Mouse (Mus musculus) T-helper 1 cell (primary cell): ENCODE measurements around the gene Cox10.

Experiments used
- in situ Hi-C: fragments of 300-600 bp; cut with MboI, MseI; formaldehyde crosslinking; loops from one replicate; pipeline ENCODE4 v1.15.1; 2025; ENCODE audit warnings: high pct_unique_total_duplicates

Gene Cox10

GRCm38 (mm10) chr11:64047432-64047831 lies 31.8 kb downstream of the Cox10 start:
- in situ Hi-C loops, result no loop called here

- in situ Hi-C loops, result no loop called here
Observed at GRCm38 (mm10) chr11:64045041-64045440, 34.2 kb downstream of the Cox10 start.

- in situ Hi-C loops, result no loop called here
Observed at GRCm38 (mm10) chr11:64044024-64044423, 35.2 kb downstream of the Cox10 start.

DNA sequence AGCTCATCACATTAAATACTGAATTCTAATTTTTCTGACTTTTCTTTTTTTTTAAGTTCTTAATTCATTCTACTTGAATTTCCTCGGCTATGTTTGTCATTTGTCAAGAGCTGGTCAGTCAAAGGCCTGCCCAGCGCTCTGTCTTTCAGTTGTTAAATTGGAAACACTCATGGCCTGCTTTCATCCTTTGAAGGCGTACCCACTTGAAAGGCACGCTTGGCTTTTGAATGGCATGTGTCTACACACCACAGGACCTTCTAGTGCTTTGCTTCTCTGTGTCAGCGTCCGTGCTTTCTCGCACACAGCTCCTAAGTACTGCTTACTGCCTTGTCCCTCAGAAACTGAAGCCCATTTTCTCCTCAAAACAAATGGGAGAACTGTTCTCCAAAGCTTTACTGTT lies 38.0 kb downstream of the Cox10 start:
- in situ Hi-C loops, result no loop called here

DNA sequence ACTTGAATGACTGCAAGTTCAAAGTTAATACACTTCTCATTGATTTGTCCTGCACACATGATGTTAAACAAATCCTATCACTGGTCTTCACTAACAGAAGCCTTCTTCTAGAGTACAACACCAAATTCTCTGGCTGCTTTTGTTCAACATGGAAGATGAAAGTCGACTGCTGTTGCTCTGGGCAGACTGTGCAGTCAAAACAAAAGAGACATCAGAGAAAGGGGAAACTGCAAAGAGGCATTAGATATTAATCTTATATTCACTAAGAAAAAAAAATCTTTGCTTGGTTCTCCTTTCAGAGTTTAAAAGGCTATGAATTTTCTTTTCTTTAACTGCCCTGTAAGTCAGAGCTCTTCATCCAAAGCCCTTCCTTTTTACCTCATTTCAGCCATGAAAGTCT lies 39.7 kb downstream of the Cox10 start:
- in situ Hi-C loops, result no loop called here

- in situ Hi-C loops, result no loop called here
Observed at GRCm38 (mm10) chr11:64037471-64038125, 41.7 kb downstream of the Cox10 start.

- in situ Hi-C loops, result no loop called here
Observed at GRCm38 (mm10) chr11:64036306-64036705, 43.0 kb downstream of the Cox10 start.

DNA sequence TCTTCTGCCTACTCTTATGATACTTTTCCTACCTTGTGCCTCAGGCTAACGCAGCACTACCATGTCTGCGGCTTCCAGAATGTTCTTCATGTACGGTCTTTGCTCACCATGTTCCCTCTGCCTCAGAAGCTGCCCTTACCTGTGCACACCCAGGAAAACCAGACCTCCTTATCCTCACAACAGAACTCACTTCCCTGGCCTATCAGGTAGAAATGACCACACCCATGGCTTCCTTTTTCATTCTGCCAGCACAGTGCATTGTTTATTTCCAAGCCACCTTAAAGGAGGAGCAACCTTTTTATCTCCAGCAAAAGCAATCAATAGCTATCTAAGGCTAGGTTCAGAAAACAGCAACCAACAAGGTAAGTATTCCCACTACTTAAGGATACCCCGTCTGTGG lies 43.6 kb downstream of the Cox10 start:
- in situ Hi-C loops, result no loop called here

DNA sequence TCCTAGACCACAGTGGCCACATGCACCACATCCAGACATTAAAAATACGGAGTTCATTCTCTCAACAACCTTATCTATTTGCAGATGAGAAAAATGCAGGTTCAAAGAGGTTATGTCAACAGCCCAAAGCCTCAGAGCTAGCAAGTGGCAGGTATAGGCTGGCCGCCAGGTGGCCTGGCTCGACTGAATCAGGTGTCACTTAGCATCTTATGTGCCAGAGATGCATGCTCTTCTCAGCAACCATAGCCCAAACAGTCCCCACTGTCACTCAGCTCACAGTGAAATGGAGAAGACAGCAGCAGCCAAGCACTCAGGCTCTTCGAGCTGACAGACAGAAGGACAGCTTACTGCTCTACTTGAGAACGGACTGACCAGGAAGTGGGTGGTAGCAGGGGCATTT lies 44.6 kb downstream of the Cox10 start:
- in situ Hi-C loops, result no loop called here

DNA sequence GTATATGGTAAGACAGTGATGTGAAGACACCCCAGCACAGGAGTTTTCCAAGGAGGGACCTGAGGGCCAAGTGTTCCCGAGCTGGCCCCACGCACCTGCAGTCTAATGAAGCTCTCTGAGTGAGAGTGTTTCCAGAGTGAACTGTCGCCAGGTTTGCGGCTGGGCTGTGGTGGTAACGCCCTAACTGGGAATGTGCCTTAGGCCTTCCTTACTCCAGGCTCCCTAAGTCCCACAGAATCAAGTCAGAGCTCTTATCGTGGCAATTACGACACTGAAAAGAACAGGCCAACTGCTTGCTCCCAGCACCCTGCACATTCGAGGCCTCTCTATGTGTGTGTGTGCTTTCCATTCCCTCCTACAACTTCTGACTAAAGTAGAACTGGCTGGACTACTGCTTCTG lies 51.8 kb downstream of the Cox10 start:
- in situ Hi-C loops, result no loop called here

DNA sequence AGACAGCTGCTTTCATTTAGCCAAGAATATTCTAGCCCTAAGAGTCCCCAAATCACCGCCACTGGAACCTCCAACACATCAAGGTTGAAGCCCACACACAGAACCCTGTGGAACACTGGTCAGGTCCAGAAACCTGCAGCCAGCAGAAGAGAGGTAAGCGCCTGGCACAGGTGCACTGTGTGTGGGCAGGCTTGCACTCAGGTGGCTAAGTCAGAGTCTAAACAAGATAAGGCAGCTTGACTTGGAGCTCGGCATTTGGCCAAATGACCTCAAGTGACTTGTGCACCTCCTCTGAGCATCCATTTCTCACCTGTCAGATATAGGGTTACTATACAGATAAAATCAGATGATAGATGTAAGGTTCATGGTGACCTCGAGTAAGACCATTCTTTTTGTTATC lies 53.4 kb downstream of the Cox10 start:
- in situ Hi-C loops, result no loop called here

DNA sequence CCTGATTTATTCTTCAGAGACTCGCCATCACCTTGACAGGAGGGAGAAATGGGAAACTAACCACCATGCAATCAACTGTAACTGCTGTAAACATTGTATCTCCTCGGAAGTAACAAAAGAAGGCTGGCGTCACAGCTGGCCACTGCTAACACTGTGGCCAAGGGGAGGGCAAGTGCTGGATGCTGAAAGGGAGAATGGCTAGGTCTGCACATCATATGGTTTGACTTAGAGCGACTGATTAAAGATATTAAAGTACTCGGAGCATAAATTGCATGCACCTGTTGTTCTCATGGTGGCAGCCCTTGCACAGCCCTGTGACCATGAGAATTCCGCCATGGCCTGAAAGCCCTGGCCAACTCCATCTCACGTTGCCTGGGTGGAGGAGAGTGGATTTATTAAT lies 54.7 kb downstream of the Cox10 start:
- in situ Hi-C loops, result no loop called here

- in situ Hi-C loops, result no loop called here
Observed at GRCm38 (mm10) chr11:64023380-64023981, 55.8 kb downstream of the Cox10 start.

DNA sequence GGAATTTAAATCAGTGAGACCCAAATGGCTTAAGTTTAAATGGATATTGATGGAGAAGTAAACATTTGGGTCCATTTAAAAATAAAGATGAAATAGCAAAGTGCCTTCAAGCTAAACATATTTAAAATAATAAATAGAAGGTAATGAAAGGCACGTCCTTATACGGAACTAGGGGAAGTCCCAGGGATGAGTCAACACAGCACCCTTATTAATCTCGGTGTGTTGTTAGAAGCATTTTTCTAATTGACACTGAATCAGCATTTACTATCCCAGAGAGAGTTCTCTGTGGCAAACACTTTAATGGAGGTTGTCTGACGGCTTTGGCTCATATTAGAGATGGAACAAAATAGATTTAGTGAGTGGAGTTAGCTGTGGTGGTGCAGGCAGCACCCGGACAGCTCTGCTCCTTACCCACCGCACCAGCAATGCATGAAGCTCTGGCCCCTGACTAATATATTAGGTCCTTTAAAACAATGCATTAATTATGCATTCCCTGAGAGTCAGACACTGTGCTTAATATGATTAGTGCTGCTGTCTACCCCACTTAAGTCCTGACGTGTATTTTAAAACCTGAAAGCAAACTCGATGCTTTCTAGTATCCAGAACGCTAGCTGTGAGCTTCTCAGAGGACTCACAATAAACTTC lies 56.7 kb downstream of the Cox10 start:
- in situ Hi-C loops, result no loop called here

DNA sequence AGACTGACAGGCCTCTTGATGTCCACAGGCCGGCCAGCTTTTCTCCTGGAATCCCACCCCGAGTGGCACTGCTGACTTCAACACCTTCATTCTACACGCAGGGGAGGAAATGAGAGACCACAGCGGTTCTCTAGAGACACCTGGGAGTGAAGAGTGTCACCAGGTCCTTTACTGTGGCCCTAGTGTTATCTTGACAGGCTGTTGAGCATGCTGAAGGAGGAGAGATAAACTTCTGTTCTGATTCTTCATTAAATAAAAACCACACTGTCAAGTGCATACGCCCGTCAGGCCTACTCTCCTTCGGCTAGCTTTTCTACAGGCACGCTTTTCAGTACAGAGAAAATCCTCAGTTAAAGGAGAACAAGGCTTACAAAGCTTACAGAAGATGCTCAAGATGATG lies 60.0 kb downstream of the Cox10 start:
- in situ Hi-C loops, result no loop called here

- in situ Hi-C loops, result no loop called here
Observed at GRCm38 (mm10) chr11:64018165-64018564, 61.1 kb downstream of the Cox10 start.

DNA sequence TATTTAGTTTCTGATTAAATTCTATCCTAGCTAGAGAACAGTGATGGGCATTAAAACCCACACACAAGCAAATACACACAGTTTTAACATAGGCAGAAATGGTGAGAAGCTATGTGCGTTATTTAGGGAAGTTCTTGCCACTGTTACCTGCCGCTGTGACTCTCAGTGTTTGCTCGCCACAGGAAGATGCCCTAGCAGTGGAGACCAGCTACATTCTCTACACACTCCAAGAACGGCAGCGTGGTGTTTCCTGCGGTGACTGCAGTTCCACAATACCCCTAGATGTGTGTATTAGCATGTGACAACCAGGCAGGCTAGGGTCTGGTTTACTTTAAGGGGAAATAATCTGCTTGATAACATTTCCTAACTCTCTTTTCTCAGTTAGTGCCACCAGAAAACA lies 64.0 kb downstream of the Cox10 start:
- in situ Hi-C loops, result no loop called here

DNA sequence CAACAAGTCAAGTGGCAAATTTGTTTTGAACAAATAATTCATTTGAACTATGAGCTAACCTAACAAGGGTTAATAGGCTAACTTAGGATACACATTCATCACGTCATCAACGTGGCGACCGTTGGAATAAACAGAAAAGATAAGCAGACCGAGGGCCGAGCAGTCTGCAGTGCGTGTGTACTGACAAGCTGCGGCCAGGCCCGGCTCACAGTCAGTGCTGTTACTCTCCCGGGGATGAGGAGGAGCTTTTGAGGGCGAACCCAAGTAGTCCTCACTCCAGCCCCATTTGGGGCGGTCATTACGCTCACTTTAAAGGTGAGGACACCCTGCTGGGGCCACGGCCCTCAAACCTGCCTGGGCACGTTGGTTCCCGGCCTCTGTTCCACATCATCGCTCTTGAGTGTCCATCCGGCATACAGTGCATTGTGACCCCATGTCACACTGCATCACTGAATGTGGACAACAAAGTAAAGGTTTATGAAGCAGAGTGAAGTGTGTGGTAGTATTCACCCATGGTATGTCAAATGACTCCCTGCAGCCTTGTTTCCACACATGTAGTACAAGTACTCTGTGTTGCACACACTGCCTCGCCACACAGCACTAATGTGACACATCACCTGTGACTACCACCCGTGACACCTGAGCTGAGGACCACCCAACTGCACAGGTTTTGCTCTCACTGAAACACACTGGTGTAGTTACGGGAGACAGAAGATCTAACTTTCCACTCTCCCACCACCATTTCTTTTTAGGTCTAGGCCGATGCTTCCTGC lies 68.4 kb downstream of the Cox10 start:
- in situ Hi-C loops, result loop anchor here (5.0 kb wide), 1 partner anchor 96 kb away; no protein-coding TSS in a partner anchor

DNA sequence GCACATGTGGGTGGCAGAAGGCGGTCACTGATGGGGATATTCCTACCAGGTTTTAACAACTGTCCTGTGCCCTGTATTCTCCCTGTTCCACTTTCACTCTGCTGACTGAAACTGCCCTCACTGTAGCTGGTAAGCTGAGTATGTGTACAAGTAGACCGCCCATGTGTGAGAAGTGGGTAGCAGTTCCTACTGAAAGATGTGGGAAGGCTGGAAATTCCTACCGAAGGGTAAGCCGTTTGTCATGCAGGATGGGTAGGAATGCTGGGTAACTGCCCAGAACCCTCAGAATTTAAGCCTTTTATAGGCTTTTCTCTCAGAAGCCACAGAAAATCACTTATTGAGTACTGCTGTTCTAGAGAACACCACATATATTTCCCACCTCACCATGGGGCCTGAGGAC lies 75.1 kb downstream of the Cox10 start:
- in situ Hi-C loops, result no loop called here

GRCm38 (mm10) chr11:64003484-64003883 lies 75.8 kb downstream of the Cox10 start:
- in situ Hi-C loops, result no loop called here

GRCm38 (mm10) chr11:64002629-64003028 lies 76.6 kb downstream of the Cox10 start:
- in situ Hi-C loops, result no loop called here

DNA sequence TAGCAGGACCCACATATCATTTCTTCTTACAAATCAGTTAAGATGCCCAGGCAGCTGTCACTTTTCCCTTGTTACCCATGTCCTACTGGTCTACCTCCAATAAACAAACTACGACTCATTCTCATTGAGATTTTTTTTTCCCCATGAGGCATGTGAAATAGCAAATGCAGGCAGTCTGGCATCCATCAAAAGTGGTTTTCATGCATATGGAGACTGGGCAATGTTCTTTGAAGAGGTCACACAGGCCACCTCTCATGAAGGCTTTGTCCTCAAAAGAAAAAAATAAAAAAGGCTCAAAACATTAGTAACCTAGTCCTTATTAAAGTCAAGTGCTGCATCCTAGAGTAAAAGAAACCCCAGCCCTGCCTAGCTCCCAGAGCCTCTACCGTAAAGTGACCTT lies 78.2 kb downstream of the Cox10 start:
- in situ Hi-C loops, result no loop called here
